Mouse (Mus musculus) cerebellum, adult 2 months (tissue): ENCODE measurements at regions not wholly inside any gene's neighbourhood (a gene's known extent, or its start where the extent isn't known, plus 50 kb on each side); places are given as distances from the start of the nearest gene placed in this dataset.

Experiments used
- CTCF ChIP-seq: fragments of 200-500 bp; IDR thresholded peaks from 2 replicates; pipeline ENCODE4 v1.5.1; 2011; ENCODE audit warnings: low read depth, mild to moderate bottlenecking, control low read depth, low read length, moderate library complexity, borderline replicate concordance; ENCODE audit not compliant: insufficient read depth
- POLR2A ChIP-seq: fragments of 200-500 bp; IDR thresholded peaks from 2 replicates; pipeline ENCODE4 v1.6.1; 2011; ENCODE audit warnings: low read length, control low read depth, borderline replicate concordance; ENCODE audit not compliant: insufficient read depth

DNA sequence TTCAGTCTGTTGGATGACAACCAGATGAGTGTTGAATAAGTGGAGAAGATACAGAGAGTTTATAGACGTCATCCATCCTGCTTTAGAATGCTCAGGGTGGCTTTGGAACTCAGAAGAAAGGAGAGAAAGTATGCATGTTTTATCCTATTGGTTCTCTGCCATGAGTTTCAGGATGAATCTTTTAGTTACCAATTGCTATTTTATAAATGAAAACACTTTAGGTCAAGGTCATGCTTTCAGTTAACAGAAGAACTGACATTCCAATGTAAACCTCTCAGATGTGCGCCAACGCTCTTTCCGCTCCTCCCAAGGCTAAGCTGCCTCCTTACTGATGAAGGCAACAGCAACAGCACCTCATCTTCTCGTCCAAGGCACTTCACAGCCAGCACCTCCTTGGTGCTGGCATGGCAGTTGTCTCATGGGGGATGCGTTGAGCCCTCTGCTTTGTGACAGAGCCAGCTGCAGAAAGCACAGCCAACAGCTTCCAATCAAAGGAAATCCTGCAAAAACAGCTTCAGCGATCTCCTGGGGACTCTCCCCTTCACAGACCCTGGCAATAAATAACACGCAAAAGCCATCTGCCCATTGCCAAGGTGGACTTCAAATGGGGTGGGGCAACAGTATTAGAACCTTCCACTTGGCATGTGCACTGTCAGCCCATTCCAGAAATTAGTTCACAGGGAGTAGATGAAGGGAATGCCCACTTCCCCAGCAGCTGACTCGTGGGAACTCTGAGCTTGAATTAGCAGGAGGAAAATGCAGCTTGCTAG, 580.9 kb upstream of the Klf4 start:
- TF ChIP-seq CTCF (no peak), POLR2A (no peak)
